Mouse (Mus musculus) gastrocnemius, adult 2 months (tissue): ENCODE results near the gene Zfp991. TPM values are rescaled to one million over a fixed set of nuclear protein-coding genes. Genes with fewer than 3 reads are reported as not detected.
"Not testable (repeated sequence)": the region's sequence is repeated elsewhere in the genome, so short reads cannot be mapped to it uniquely, and the experiment has no call there.

Source experiments
- DNase-seq: peaks from one replicate; pipeline ENCODE4 v3.0.0; 2022
- H3K27ac ChIP-seq: fragments of 200-600 bp; 2 replicates; pipeline ENCODE4 v1.8.1; 2022; ENCODE audit warnings: mild to moderate bottlenecking
- H3K4me3 ChIP-seq: fragments of 200-600 bp; 2 replicates; pipeline ENCODE4 v1.8.1; 2022; ENCODE audit warnings: mild to moderate bottlenecking, moderate library complexity
- intact Hi-C: fragments of 180-260 bp; cut with DNase I; formaldehyde crosslinking; loops from one replicate; pipeline ENCODE4 v1.15.1; 2025
- total RNA-seq, 2 experiments: library from RNA; stranded (reverse); gene quantifications; 2 replicates each; pipeline ENCODE4 v1.2.3; 2021

Gene Zfp991
- total RNA-seq, 2 experiments from 2014 or later, result 1.0 to 1.4 TPM

GRCm38 (mm10) chr4:147223778-147224435 lies 92.1 kb downstream of the Zfp991 start:
- H3K4me3 ChIP-seq, DNase-seq, intact Hi-C loops, H3K27ac ChIP-seq: not testable (repeated sequence)

DNA sequence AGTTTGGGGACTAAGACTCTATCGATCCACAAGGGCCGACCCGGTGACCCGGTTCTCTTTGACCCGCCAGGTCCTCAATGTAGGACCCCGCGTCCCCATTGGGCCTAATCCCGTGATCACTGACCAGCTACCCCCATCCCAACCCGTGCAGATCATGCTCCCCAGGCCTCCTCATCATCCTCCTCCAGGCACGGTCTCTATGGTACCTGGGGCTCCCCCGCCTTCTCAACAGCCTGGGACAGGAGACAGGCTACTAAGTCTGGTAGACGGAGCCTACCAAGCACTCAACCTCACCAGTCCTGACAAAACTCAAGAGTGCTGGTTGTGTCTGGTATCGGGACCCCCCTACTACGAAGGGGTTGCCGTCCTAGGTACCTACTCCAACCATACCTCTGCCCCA lies 93.8 kb downstream of the Zfp991 start:
- H3K27ac ChIP-seq, intact Hi-C loops, H3K4me3 ChIP-seq, DNase-seq: not testable (repeated sequence)

GRCm38 (mm10) chr4:147230026-147230425 lies 98.2 kb downstream of the Zfp991 start:
- not testable (repeated sequence) for H3K27ac ChIP-seq

More at GRCm38 (mm10) chr4:147230026-147230425, 98.2 kb downstream of the Zfp991 start:
- H3K4me3 ChIP-seq, DNase-seq, intact Hi-C loops: not testable (repeated sequence)

Other genes starting within 250 kb of the Zfp991 start
- not detected for gene Gm21411, start 222.4 kb upstream of the Zfp991 start, total RNA-seq
- not detected for gene Zfp989, start 160.1 kb upstream of the Zfp991 start, total RNA-seq
- under 1 TPM in 1 of 2 experiments, not detected in 1; 0.08 TPM for gene Rex2, start 110.2 kb upstream of the Zfp991 start, total RNA-seq
- not detected for gene Zfp988, start 173.6 kb downstream of the Zfp991 start, total RNA-seq
- gene Zfp978, start 229.3 kb downstream of the Zfp991 start, total RNA-seq, result not detected